Mouse (Mus musculus) lung, postnatal 25 days (tissue): ENCODE results near the gene Parp9.
"Not testable (repeated sequence)": the region's sequence is repeated elsewhere in the genome, so short reads cannot be mapped to it uniquely, and the experiment has no call there.

Experiments
- DNase-seq: peaks from one replicate; pipeline ENCODE4 v3.0.0; 2022; ENCODE audit warnings: low spot score

Parp9 gene

GRCm38 (mm10) chr16:35924341-35924740, 13.9 kb upstream of the Parp9 start:
- no peak for DNase-seq

DNA sequence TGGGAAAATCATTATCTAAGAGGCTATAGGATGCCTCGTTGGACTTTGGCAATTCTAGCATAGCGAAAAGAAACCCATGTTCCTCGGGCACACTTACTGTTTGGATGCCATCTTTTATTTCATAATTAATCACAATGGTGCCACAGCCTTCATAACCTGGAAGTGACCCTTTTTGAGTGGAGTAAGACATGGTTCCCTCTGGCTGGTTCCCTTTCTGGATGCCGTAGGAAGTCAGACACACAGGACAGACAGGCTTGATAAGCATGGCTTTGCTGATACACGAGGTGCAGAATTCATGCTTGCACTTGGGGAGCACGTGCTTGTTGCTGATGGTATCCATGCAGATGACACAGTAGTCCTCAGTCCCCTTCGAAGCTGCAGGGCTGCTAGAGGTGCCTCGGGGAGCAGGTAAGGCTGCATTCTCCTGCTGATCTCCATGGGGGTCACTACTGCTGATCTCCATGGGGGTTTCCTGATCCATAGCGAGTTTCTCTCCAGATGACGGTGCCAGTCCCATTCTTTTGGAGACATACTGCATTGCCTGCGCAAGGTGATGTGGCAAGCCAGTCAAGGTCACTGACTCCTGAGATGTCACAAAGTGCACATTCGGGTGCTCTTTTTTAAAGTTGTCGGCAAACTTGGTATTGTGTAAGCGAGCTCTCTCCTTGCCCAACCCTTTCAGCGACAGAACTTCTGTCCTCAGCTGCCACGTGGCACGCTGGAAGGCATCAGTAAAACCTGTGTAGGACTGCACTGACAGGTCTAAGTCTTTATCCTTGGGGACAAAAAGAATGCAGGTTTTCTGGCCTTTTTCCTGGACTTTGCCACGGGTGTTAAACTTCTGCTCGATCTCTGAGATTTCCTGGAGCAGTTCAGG, 5.9 kb upstream of the Parp9 start:
- DNase-seq: no peak

- no peak for DNase-seq
Measured at GRCm38 (mm10) chr16:35933181-35933580, 5.1 kb upstream of the Parp9 start.

DNA sequence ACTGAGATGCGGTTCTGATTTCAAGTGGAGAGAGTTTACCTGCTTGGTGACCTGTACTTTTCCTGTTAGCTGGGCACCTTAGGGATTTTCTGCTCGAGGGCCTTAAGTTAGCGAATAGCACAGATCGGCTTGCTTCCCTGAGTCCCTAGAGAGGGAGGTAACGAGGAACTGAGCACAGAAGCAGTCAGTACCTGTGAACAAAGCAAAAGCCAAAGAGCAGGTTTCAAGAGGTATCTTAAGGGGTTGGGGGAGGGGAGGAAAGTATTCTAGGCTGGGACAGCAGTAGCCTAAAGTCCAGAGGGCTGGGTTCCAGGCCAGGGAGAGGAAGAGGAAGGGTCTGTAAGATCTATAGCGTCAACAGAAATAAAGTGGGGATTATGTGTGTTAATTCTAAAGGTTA, 991 bp downstream of the Parp9 start:
- DNase-seq: peak; percentile 52

DNA sequence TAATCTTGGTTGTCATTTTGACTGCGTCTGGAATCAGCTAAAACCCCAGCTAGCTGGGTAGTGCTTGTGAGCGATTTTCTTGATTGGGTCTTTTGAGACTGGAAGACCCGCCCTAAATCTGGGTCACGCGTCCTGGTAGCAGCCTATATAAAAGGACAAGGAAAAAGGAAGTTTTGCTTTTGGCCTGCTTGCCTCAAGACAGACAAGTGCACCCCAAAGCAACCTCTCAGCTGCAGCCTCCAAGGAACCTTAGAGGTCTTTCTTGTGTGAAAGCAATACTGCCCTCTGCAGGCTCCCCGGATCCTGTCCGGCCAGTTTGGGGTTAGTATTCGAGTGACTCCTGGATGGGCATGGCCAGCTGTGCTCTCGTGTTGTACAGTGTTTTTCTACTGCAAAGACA, 1.4 kb downstream of the Parp9 start:
- DNase-seq: peak; percentile 93

DNA sequence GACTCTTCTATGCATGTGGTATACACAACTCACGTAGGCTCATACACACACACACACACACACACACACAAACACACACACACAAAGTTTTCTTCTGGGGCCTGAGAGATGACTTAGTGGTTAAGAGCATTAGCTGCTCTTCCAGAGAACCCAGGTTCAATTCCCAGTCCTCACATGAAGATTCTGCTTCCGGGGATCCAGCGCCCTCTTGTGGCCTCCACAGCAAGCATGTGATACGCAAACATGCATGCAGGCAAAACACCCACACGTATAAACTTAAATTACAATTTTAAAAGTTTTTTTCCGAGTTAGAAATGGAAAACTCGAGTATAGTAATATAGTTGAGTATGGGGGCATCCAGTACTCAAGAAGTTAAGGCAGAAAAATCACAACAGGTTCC, 3.1 kb downstream of the Parp9 start:
- DNase-seq: peak; percentile 26

DNA sequence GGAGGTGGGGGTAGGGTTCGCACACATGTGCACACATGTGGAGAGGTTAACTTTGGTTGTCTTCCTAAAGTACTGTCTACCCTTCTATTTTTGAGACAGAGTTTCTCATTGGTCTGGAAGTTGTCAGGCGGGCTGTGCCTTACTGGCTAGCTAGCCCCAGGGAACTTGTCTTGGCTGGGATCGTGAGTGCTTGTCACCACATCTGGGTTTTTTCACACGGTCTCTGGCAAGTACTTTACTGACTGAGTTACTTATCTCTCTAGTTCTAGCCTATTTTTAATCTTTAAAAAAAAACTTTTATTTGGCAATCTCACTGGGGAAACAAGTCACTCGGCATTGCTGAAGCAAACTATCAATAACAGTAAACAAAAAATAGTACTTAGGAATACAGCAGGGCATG, 11.0 kb downstream of the Parp9 start:
- DNase-seq: no peak

DNA sequence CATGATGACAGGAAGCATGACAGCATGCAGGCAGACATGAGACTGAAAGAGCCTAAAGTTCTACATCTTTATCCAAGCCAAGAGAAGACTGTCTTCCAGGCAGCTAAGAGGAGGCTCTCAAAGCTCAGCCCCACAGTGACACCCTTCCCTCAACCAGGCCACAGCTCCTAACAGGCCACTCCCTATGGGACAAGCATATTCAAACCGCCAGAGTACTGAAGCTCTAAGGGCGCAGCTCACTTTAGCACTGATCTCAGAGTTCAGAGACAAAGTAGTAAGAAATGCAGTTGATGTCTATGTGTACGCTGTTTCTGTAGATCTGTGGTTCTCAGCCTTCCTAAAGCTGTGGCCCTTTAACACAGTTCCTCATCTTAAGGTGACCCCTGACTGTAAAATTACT, 12.9 kb downstream of the Parp9 start:
- DNase-seq: no peak

GRCm38 (mm10) chr16:35952628-35953130, 14.4 kb downstream of the Parp9 start:
- no peak for DNase-seq

- not testable (repeated sequence) for DNase-seq
Measured at GRCm38 (mm10) chr16:35965991-35966390, 27.7 kb downstream of the Parp9 start.

- DNase-seq: no peak
Measured at GRCm38 (mm10) chr16:35966411-35967115, 28.3 kb downstream of the Parp9 start.

GRCm38 (mm10) chr16:35967319-35967718, 29.0 kb downstream of the Parp9 start:
- no peak for DNase-seq

- DNase-seq: no peak
Measured at GRCm38 (mm10) chr16:35968149-35968548, 29.9 kb downstream of the Parp9 start.

- no peak for DNase-seq
Measured at GRCm38 (mm10) chr16:35974021-35974420, 35.8 kb downstream of the Parp9 start.

DNA sequence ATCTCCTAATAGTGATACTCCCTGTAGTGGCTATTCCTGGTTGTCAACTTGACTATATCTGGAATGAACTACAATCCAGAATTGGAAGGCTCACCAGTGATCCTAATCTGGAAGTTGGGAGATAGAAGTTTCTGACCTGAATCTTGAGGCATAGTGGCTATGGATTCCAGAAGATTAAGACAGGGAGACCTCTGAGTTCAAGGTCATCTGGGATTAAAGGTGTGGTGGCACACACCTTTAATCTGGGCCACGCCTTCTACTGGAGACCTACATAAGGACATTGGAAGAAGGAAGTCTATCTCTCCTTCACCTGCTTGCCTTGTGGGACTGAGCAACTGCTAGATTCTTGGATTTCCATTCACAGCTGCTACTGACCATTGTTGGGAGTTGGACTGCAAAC, 40.2 kb downstream of the Parp9 start, which contains the start of gene Kpna1:
Gene Kpna1, plus strand, starts transcription at position 301 of the 400 bp plus-strand sequence.
- DNase-seq: not testable (repeated sequence)

DNA sequence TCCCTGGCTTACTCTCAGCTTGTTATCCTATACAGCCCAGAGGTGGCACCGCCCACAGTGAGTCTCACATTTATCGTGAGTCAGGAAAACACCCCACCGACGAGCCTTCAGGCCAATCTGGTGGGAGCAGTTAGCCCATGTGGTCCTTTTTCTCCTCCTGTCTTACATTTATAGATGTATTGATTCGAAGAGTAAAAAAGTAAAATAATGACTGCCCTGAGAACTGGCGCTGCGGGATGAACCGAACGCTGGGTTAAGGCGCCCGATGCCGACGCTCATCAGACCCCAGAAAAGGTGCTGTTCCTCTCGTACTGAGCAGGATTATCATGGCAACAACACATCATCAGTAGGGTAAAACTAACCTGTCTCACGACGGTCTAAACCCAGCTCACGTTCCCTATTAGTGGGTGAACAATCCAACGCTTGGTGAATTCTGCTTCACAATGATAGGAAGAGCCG, 43.1 kb downstream of the Parp9 start:
- peak; percentile 100 for DNase-seq

DNA sequence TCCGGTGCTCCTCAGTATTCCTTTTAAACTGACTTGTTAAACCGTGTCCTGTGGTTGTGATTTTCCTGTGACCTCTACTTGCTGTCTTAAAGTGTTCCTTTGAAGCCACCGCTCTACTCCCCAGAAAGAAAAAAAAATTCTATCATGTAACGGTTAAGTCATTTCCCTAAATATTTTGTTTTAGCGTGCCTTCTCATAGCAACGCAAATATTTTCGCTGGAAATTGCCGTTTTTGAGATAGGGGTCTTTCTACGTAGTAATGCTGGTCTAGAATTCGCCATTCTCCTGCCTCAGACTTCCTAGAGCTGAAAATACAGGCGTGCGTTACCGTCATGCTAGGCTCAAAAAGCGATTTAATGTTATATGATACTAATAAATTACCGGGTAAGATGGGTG, 44.2 kb downstream of the Parp9 start:
- DNase-seq: no peak

DNA sequence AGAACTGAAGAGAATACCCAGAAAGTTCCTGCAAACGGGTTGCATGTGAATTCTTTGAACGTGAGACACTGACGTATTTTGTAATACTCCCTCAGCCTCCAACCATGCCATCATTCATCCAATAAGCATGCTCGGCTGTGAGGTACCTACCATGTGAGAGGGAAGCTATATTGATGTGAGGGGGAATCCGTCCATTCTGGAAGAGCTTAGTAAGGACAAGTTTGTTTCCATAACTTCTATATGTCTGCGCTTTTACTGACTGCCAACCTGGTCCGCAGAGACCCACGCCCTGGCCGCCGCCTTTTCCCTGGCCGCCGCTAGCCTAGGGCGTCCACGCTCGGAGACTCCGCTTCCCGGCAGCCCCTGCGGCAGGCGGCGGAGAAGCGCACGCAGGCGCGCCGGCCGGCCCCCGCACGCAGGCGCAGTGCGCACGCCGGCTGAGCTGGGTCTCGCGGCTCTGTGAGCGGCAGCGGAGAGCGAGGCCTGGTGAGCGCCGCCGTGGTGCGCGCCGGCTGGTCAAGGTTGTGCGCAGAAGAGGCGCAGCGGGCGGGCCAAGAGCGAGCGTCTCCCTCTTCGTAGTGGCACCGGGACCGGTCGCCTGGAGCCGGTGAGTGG, 44.7 kb downstream of the Parp9 start:
- peak; percentile 91 for DNase-seq

DNA sequence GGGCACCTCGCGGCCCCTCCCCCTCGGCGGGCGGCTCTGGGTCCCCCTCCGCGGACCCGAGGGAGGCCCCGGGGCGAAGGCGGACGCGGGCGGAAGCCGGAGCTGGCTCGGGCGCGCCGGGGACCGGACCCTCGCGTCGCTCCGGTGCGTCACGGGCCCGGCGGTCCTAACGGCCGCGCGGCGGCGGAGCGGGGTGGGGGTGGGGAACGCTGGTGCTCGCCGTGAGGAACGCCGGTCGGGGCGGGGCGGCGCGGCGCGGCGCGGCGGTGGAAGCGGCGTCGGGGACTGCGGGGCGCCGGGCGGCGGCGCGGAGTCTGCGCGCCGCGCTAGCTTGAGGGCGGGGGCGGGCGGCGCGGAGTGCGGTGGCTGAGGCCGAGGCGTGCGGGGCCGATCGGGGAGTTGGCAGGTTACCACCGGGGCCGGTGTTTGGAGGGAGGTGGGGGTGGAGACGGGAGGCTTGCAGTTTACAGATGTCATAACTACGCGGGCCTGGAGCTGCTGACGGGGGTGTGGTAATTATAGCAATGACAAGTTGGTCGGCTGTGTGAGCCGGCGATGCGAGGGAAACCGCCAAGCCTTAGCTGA, 45.3 kb downstream of the Parp9 start:
- DNase-seq: peak; percentile 68

GRCm38 (mm10) chr16:35984471-35984870, 46.2 kb downstream of the Parp9 start:
- DNase-seq: no peak

GRCm38 (mm10) chr16:35987930-35988329, 49.7 kb downstream of the Parp9 start:
- DNase-seq: no peak

DNA sequence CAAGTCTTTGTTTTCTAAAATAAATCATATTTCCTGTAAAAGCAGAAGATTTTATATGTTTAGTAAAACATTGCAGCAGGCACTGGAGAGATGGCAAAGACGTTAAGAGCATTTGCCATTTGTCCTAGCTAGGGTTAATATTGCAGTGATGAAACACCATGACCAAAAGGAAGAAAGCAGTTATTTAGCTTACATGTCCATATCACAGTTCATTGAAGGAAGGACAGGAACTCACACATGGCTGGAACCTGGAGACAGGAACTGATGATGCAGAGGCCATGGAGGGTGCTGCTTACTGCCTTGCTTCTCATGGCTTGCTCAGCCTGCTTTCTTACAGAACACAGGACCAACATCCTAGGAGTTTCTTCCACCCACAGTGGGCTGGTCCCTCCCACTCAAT, 54.1 kb downstream of the Parp9 start:
- DNase-seq: no peak
